Mouse (Mus musculus): ENCODE results near the gene Tm9sf3.

Gene Tm9sf3

GRCm38 (mm10) chr19:41263630-41264295 lies at the start of gene Tm9sf3:
TSS of gene Tm9sf3 (minus strand) at chr19:41263997.
- in situ Hi-C loops (cut with MboI, MseI): no loop called here

GRCm38 (mm10) chr19:41312587-41312986 lies 48.8 kb upstream of the Tm9sf3 start:
- in situ Hi-C loops (cut with MboI, MseI): loop anchor here (10.0 kb wide), 1 partner anchor 142 kb away; no protein-coding TSS in a partner anchor

GRCm38 (mm10) chr19:41312027-41312426 lies 48.2 kb upstream of the Tm9sf3 start:
- in situ Hi-C loops (cut with MboI, MseI): loop anchor here (10.0 kb wide), 1 partner anchor 143 kb away; no protein-coding TSS in a partner anchor

- in situ Hi-C loops (cut with MboI, MseI): loop anchor here (10.0 kb wide), 1 partner anchor 144 kb away; no protein-coding TSS in a partner anchor
These were observed 47.3 kb upstream of the Tm9sf3 start for GRCm38 (mm10) chr19:41310971-41311703.

- in situ Hi-C loops (cut with MboI, MseI): no loop called here
These were observed 40.1 kb upstream of the Tm9sf3 start for GRCm38 (mm10) chr19:41303933-41304332.

GRCm38 (mm10) chr19:41303433-41303832 lies 39.6 kb upstream of the Tm9sf3 start:
- in situ Hi-C loops (cut with MboI, MseI): no loop called here

- in situ Hi-C loops (cut with MboI, MseI): no loop called here
These were observed 38.1 kb upstream of the Tm9sf3 start for GRCm38 (mm10) chr19:41301856-41302255.

GRCm38 (mm10) chr19:41299446-41299845 lies 35.6 kb upstream of the Tm9sf3 start:
- in situ Hi-C loops (cut with MboI, MseI): no loop called here

- in situ Hi-C loops (cut with MboI, MseI): no loop called here
These were observed 27.3 kb upstream of the Tm9sf3 start for GRCm38 (mm10) chr19:41290952-41291619.

GRCm38 (mm10) chr19:41288568-41288967 lies 24.8 kb upstream of the Tm9sf3 start:
- in situ Hi-C loops (cut with MboI, MseI): loop anchor here (10.0 kb wide), 1 partner anchor 476 kb away; no protein-coding TSS in a partner anchor

- in situ Hi-C loops (cut with MboI, MseI): loop anchor here (10.0 kb wide), 1 partner anchor 478 kb away; no protein-coding TSS in a partner anchor
These were observed 23.4 kb upstream of the Tm9sf3 start for GRCm38 (mm10) chr19:41287224-41287623.

- in situ Hi-C loops (cut with MboI, MseI): loop anchor here (10.0 kb wide), 1 partner anchor 480 kb away; no protein-coding TSS in a partner anchor
These were observed 20.7 kb upstream of the Tm9sf3 start for GRCm38 (mm10) chr19:41284515-41284914.

- in situ Hi-C loops (cut with MboI, MseI): loop anchor here (10.0 kb wide), 1 partner anchor 482 kb away; no protein-coding TSS in a partner anchor
These were observed 18.9 kb upstream of the Tm9sf3 start for GRCm38 (mm10) chr19:41282718-41283117.

GRCm38 (mm10) chr19:41282216-41282615 lies 18.4 kb upstream of the Tm9sf3 start:
- in situ Hi-C loops (cut with MboI, MseI): loop anchor here (10.0 kb wide), 1 partner anchor 483 kb away; no protein-coding TSS in a partner anchor

GRCm38 (mm10) chr19:41279724-41280244 lies 16.0 kb upstream of the Tm9sf3 start:
- in situ Hi-C loops (cut with MboI, MseI): loop anchor here (10.0 kb wide), 1 partner anchor 485 kb away; no protein-coding TSS in a partner anchor

- in situ Hi-C loops (cut with MboI, MseI): no loop called here
These were observed 14.8 kb upstream of the Tm9sf3 start for GRCm38 (mm10) chr19:41278606-41279005.

- in situ Hi-C loops (cut with MboI, MseI): no loop called here
These were observed 11.8 kb upstream of the Tm9sf3 start for GRCm38 (mm10) chr19:41275588-41275987.

- in situ Hi-C loops (cut with MboI, MseI): no loop called here
These were observed 7.1 kb upstream of the Tm9sf3 start for GRCm38 (mm10) chr19:41270906-41271305.

- in situ Hi-C loops (cut with MboI, MseI): no loop called here
These were observed 6.4 kb upstream of the Tm9sf3 start for GRCm38 (mm10) chr19:41270151-41270727.

GRCm38 (mm10) chr19:41266251-41266901 lies 2.6 kb upstream of the Tm9sf3 start:
- in situ Hi-C loops (cut with MboI, MseI): no loop called here

GRCm38 (mm10) chr19:41264331-41264799 lies 568 bp upstream of the Tm9sf3 start:
- in situ Hi-C loops (cut with MboI, MseI): no loop called here
